Mouse (Mus musculus): Measurements from ENCODE around the gene Bnc2. TPM values are rescaled to one million over a fixed set of nuclear protein-coding genes. Genes with fewer than 3 reads are reported as not detected.

Bnc2 gene
- polyA plus RNA-seq, 1 experiment from 2014 or later = 16.8 TPM

GRCm38 (mm10) chr4:84540531-84540930 lies 134.5 kb downstream of the Bnc2 start:
- Histone ChIP-seq H3K4me2 (ENCODE audit: low read depth, severe bottlenecking) (no peak overlapping the region), H3K4me3 (ENCODE audit: low read depth, low read length) (no peak overlapping the region), H3K4me1 (ENCODE audit: control insufficient read depth, insufficient read depth, low read length) (no peaks in the 10 kb centered on the region), H3K9me3 (ENCODE audit: control insufficient read depth, low read length) (no peaks in the 10 kb centered on the region), H3K9ac (ENCODE audit: low read length) (no peak overlapping the region), H3K27me3 (ENCODE audit: control insufficient read depth, insufficient read depth, low read length) (no peaks in the 10 kb centered on the region), H3K36me3 (ENCODE audit: control insufficient read depth, insufficient read depth, low read length) (no peaks in the 10 kb centered on the region), H3K27ac (replicated peaks; ENCODE audit: low read depth, low read length) (no peak overlapping the region)
- ATAC-seq (ENCODE audit: insufficient number of reproducible peaks, low FRiP score, low TSS enrichment, low read depth) = no peak
- no peak for DNase-seq (ENCODE audit: low spot score)
- WGBS = 85% methylated on average over 6 of the region's 6 CpGs

- no peak for ATAC-seq (ENCODE audit: insufficient number of reproducible peaks, low FRiP score, low TSS enrichment, low read depth)
- Histone ChIP-seq H3K4me2 (ENCODE audit: low read depth, severe bottlenecking) (no peak overlapping the region), H3K9me3 (ENCODE audit: control insufficient read depth, low read length) (no peaks in the 10 kb centered on the region), H3K4me1 (ENCODE audit: control insufficient read depth, insufficient read depth, low read length) (no peaks in the 10 kb centered on the region), H3K4me3 (ENCODE audit: low read depth, low read length) (no peak overlapping the region), H3K27me3 (ENCODE audit: control insufficient read depth, insufficient read depth, low read length) (no peaks in the 10 kb centered on the region), H3K27ac (replicated peaks; ENCODE audit: low read depth, low read length) (no peak overlapping the region), H3K36me3 (ENCODE audit: control insufficient read depth, insufficient read depth, low read length) (no peaks in the 10 kb centered on the region), H3K9ac (ENCODE audit: low read length) (no peak overlapping the region)
- 88% methylated on average over 8 of the region's 8 CpGs for WGBS
- DNase-seq (ENCODE audit: low spot score) = no peak
Measured at GRCm38 (mm10) chr4:84539396-84539795, 135.7 kb downstream of the Bnc2 start.

- ATAC-seq (ENCODE audit: insufficient number of reproducible peaks, low FRiP score, low TSS enrichment, low read depth) = no peak
- H3K4me3 ChIP-seq (ENCODE audit: low read depth, low read length) = no peak overlapping the region
- 75% methylated on average over 11 of the region's 11 CpGs for WGBS
Measured at GRCm38 (mm10) chr4:84528886-84529789, 145.9 kb downstream of the Bnc2 start.

GRCm38 (mm10) chr4:84528358-84528757 lies 146.7 kb downstream of the Bnc2 start:
- Histone ChIP-seq H3K9me3 (ENCODE audit: control insufficient read depth, low read length) (no peaks in the 10 kb centered on the region), H3K4me1 (ENCODE audit: control insufficient read depth, insufficient read depth, low read length) (peaks cover 8% of the 10 kb centered on the region), H3K36me3 (ENCODE audit: control insufficient read depth, insufficient read depth, low read length) (no peaks in the 10 kb centered on the region), H3K9ac (ENCODE audit: low read length) (no peak overlapping the region), H3K4me3 (ENCODE audit: low read depth, low read length) (no peak overlapping the region), H3K27ac (replicated peaks; ENCODE audit: low read depth, low read length) (no peak overlapping the region), H3K4me2 (ENCODE audit: low read depth, severe bottlenecking) (no peak overlapping the region), H3K27me3 (ENCODE audit: control insufficient read depth, insufficient read depth, low read length) (no peaks in the 10 kb centered on the region)
- DNase-seq (ENCODE audit: low spot score) = no peak
- no peak for ATAC-seq (ENCODE audit: insufficient number of reproducible peaks, low FRiP score, low TSS enrichment, low read depth)
- WGBS = 75% methylated on average over 2 of the region's 2 CpGs

More at GRCm38 (mm10) chr4:84528886-84529789, 145.9 kb downstream of the Bnc2 start:
- peaks cover under 1% of the 10 kb centered on the region; the same call in 1 of the 2 replicates for H3K4me1 ChIP-seq (ENCODE audit: control insufficient read depth, insufficient read depth, low read length)
- H3K36me3 ChIP-seq (ENCODE audit: control insufficient read depth, insufficient read depth, low read length) = no peaks in the 10 kb centered on the region
- no peak overlapping the region for H3K27ac ChIP-seq (replicated peaks; ENCODE audit: low read depth, low read length)
- H3K9me3 ChIP-seq (ENCODE audit: control insufficient read depth, low read length) = no peaks in the 10 kb centered on the region
- no peaks in the 10 kb centered on the region for H3K27me3 ChIP-seq (ENCODE audit: control insufficient read depth, insufficient read depth, low read length)
- DNase-seq (ENCODE audit: low spot score) = no peak
- no peak overlapping the region for H3K9ac ChIP-seq (ENCODE audit: low read length)
- H3K4me2 ChIP-seq (ENCODE audit: low read depth, severe bottlenecking) = no peak overlapping the region

GRCm38 (mm10) chr4:84527066-84527933 lies 147.8 kb downstream of the Bnc2 start:
- Histone ChIP-seq H3K9ac (ENCODE audit: low read length) (no peak overlapping the region), H3K9me3 (ENCODE audit: control insufficient read depth, low read length) (no peaks in the 10 kb centered on the region), H3K36me3 (ENCODE audit: control insufficient read depth, insufficient read depth, low read length) (no peaks in the 10 kb centered on the region), H3K27ac (replicated peaks; ENCODE audit: low read depth, low read length) (no peak overlapping the region), H3K27me3 (ENCODE audit: control insufficient read depth, insufficient read depth, low read length) (no peaks in the 10 kb centered on the region), H3K4me3 (ENCODE audit: low read depth, low read length) (no peak overlapping the region), H3K4me1 (ENCODE audit: control insufficient read depth, insufficient read depth, low read length) (peaks cover 17% of the 10 kb centered on the region), H3K4me2 (ENCODE audit: low read depth, severe bottlenecking) (no peak overlapping the region)
- ATAC-seq (ENCODE audit: insufficient number of reproducible peaks, low FRiP score, low TSS enrichment, low read depth) (no peak), DNase-seq (ENCODE audit: low spot score) (no peak)
- WGBS = 12% methylated on average over 15 of the region's 15 CpGs

- WGBS = 23% methylated on average over 4 of the region's 4 CpGs
- Histone ChIP-seq H3K27ac (replicated peaks; ENCODE audit: low read depth, low read length) (no peak overlapping the region), H3K4me3 (ENCODE audit: low read depth, low read length) (no peak overlapping the region), H3K9ac (ENCODE audit: low read length) (no peak overlapping the region), H3K36me3 (ENCODE audit: control insufficient read depth, insufficient read depth, low read length) (no peaks in the 10 kb centered on the region), H3K4me1 (ENCODE audit: control insufficient read depth, insufficient read depth, low read length) (peaks cover 17% of the 10 kb centered on the region), H3K9me3 (ENCODE audit: control insufficient read depth, low read length) (no peaks in the 10 kb centered on the region), H3K4me2 (ENCODE audit: low read depth, severe bottlenecking) (no peak overlapping the region), H3K27me3 (ENCODE audit: control insufficient read depth, insufficient read depth, low read length) (no peaks in the 10 kb centered on the region)
- ATAC-seq (ENCODE audit: insufficient number of reproducible peaks, low FRiP score, low TSS enrichment, low read depth) (no peak), DNase-seq (ENCODE audit: low spot score) (no peak)
Measured at GRCm38 (mm10) chr4:84523651-84524221, 151.3 kb downstream of the Bnc2 start.

- H3K9me3 ChIP-seq (ENCODE audit: control insufficient read depth, low read length) = no peaks in the 10 kb centered on the region
- H3K4me1 ChIP-seq (ENCODE audit: control insufficient read depth, insufficient read depth, low read length) = peaks cover 17% of the 10 kb centered on the region
- H3K4me3 ChIP-seq (ENCODE audit: low read depth, low read length) = no peak overlapping the region
- no peaks in the 10 kb centered on the region for H3K27me3 ChIP-seq (ENCODE audit: control insufficient read depth, insufficient read depth, low read length)
- peak; percentile 50 for DNase-seq (ENCODE audit: low spot score)
- no peaks in the 10 kb centered on the region for H3K36me3 ChIP-seq (ENCODE audit: control insufficient read depth, insufficient read depth, low read length)
- WGBS = 15% methylated on average over 5 of the region's 5 CpGs
- H3K9ac ChIP-seq (ENCODE audit: low read length) = no peak overlapping the region
- H3K27ac ChIP-seq (replicated peaks; ENCODE audit: low read depth, low read length) = no peak overlapping the region
- no peak overlapping the region for H3K4me2 ChIP-seq (ENCODE audit: low read depth, severe bottlenecking)
- ATAC-seq (ENCODE audit: insufficient number of reproducible peaks, low FRiP score, low TSS enrichment, low read depth) = peak; percentile 51; the same call in 1 of the 2 replicates
Measured at GRCm38 (mm10) chr4:84523211-84523610, 151.9 kb downstream of the Bnc2 start.

- WGBS = 84% methylated on average over 5 of the region's 5 CpGs
- ATAC-seq (ENCODE audit: insufficient number of reproducible peaks, low FRiP score, low TSS enrichment, low read depth) (no peak), DNase-seq (ENCODE audit: low spot score) (no peak)
- Histone ChIP-seq H3K4me1 (ENCODE audit: control insufficient read depth, insufficient read depth, low read length) (peaks cover 17% of the 10 kb centered on the region), H3K9ac (ENCODE audit: low read length) (no peak overlapping the region), H3K27me3 (ENCODE audit: control insufficient read depth, insufficient read depth, low read length) (no peaks in the 10 kb centered on the region), H3K36me3 (ENCODE audit: control insufficient read depth, insufficient read depth, low read length) (no peaks in the 10 kb centered on the region), H3K4me3 (ENCODE audit: low read depth, low read length) (no peak overlapping the region), H3K27ac (replicated peaks; ENCODE audit: low read depth, low read length) (no peak overlapping the region), H3K9me3 (ENCODE audit: control insufficient read depth, low read length) (no peaks in the 10 kb centered on the region), H3K4me2 (ENCODE audit: low read depth, severe bottlenecking) (no peak overlapping the region)
Measured at GRCm38 (mm10) chr4:84521562-84521961, 153.5 kb downstream of the Bnc2 start.
